Mouse (Mus musculus): ENCODE measurements around the gene Otulin.

The Otulin gene

GRCm38 (mm10) chr15:27616159-27616558 is 14.3 kb downstream of the Otulin start:
- DNase-seq (ENCODE audit: low spot score in 2 of 2): no peak

- DNase-seq (ENCODE audit: low spot score in 2 of 2): no peak
These were observed 17.2 kb downstream of the Otulin start for GRCm38 (mm10) chr15:27613255-27613654.

- peak in 1 of 2 experiments; percentile 54 for DNase-seq (ENCODE audit: low spot score in 2 of 2)
These were observed 17.8 kb downstream of the Otulin start for GRCm38 (mm10) chr15:27612533-27613221.

- no peak for DNase-seq (ENCODE audit: low spot score in 2 of 2)
These were observed 20.9 kb downstream of the Otulin start for GRCm38 (mm10) chr15:27609554-27609953.

GRCm38 (mm10) chr15:27605252-27605651 is 25.2 kb downstream of the Otulin start:
- DNase-seq (ENCODE audit: low spot score in 2 of 2): no peak

- DNase-seq (ENCODE audit: low spot score in 2 of 2): no peak
These were observed 25.9 kb downstream of the Otulin start for GRCm38 (mm10) chr15:27604558-27604957.

- DNase-seq (ENCODE audit: low spot score in 2 of 2): no peak
These were observed 30.0 kb downstream of the Otulin start for GRCm38 (mm10) chr15:27600524-27600923.

- no peak for DNase-seq (ENCODE audit: low spot score in 2 of 2)
These were observed 31.6 kb downstream of the Otulin start for GRCm38 (mm10) chr15:27598786-27599385.

- DNase-seq (ENCODE audit: low spot score in 2 of 2): no peak
These were observed 33.0 kb downstream of the Otulin start for GRCm38 (mm10) chr15:27597516-27597915.

GRCm38 (mm10) chr15:27596463-27597140 is 33.9 kb downstream of the Otulin start:
- peak in 1 of 2 experiments; percentile 37 for DNase-seq (ENCODE audit: low spot score in 2 of 2)

- DNase-seq (ENCODE audit: low spot score in 2 of 2): no peak
These were observed 34.9 kb downstream of the Otulin start for GRCm38 (mm10) chr15:27595560-27595959.

- no peak for DNase-seq (ENCODE audit: low spot score in 2 of 2)
These were observed 35.5 kb downstream of the Otulin start for GRCm38 (mm10) chr15:27594973-27595372.

- DNase-seq (ENCODE audit: low spot score in 2 of 2): no peak
These were observed 36.8 kb downstream of the Otulin start for GRCm38 (mm10) chr15:27593717-27594116.

GRCm38 (mm10) chr15:27592620-27593320 is 37.7 kb downstream of the Otulin start:
- DNase-seq (ENCODE audit: low spot score in 2 of 2): no peak

GRCm38 (mm10) chr15:27590812-27591211 is 39.7 kb downstream of the Otulin start:
- no peak for DNase-seq (ENCODE audit: low spot score in 2 of 2)

GRCm38 (mm10) chr15:27588087-27588826 is 42.2 kb downstream of the Otulin start:
- DNase-seq (ENCODE audit: low spot score in 2 of 2): no peak

- no peak for DNase-seq (ENCODE audit: low spot score in 2 of 2)
These were observed 44.4 kb downstream of the Otulin start for GRCm38 (mm10) chr15:27586093-27586480.

- DNase-seq (ENCODE audit: low spot score in 2 of 2): no peak
These were observed 44.9 kb downstream of the Otulin start for GRCm38 (mm10) chr15:27585466-27586092.

- no peak for DNase-seq (ENCODE audit: low spot score in 2 of 2)
These were observed 46.9 kb downstream of the Otulin start for GRCm38 (mm10) chr15:27583620-27584019.

- peak; percentile 18 to 33 for DNase-seq (ENCODE audit: low spot score in 2 of 2)
These were observed 47.5 kb downstream of the Otulin start for GRCm38 (mm10) chr15:27583042-27583441.

- DNase-seq (ENCODE audit: low spot score in 2 of 2): peak in 1 of 2 experiments; percentile 33
These were observed 48.1 kb downstream of the Otulin start for GRCm38 (mm10) chr15:27582428-27582827.

Measured in thymus, postnatal 10 days (tissue).